Mouse (Mus musculus) adrenal gland, postnatal 36 days (tissue): ENCODE data around the gene Pml. TPM values are rescaled to one million over a fixed set of nuclear protein-coding genes. Genes with fewer than 3 reads are reported as not detected.
"Not testable (repeated sequence)": the region's sequence is repeated elsewhere in the genome, so short reads cannot be mapped to it uniquely, and the experiment has no call there.

ENCODE experiments used
- DNase-seq, 2 experiments: peaks; one replicate each; pipeline ENCODE4 v3.0.0; 2021; ENCODE audit warnings: mixed read lengths in 1 of 2
- total RNA-seq, 2 experiments: library from RNA; stranded (reverse); gene quantifications; 2 replicates each; pipeline ENCODE4 v1.2.3; 2021

Pml gene
- total RNA-seq, 2 experiments from 2014 or later, result 22.4 to 24.2 TPM

DNA sequence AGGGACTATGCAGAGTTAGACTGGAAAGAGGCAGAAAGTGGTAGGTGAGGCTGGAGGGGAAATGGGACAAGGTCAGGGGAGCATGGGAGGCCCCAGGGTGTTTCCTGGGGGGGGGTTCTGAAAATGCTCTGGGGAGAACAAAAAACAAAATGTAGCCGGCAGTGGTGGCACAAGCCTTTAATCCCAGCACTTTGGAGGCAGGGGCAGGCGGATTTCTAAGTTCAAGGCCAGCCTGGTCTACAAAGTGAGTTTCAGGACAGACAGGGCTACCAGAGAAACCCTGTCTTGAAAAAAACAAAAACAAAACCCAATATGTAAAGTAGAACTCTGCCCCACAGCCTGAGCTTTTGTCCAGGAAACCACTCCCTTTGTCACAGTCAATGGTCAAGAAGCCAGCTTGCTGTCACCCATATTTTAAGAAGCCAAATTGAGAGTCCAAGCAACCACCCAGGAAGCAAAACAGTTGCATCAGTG is 22.5 kb upstream of the Pml start:
- DNase-seq, result no peak

DNA sequence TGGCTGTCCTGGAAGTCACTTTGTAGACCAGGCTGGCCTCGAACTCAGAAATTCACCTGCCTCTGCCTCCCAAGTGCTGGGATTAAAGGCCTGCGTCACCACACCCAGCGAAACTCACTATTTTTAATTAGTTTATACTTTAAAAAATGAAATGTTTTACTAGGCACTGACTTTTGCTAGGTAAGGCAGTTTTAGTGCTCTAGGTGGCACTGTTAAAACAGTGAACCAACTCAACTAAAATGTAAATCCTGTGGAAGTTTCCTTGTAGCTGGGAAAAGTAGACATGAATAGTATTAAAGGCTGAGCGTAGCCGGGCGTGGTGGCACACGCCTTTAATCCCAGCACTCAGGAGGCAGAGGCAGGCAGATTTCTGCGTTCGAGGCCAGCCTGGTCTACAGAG is 22.0 kb upstream of the Pml start:
- not testable (repeated sequence) for DNase-seq

DNA sequence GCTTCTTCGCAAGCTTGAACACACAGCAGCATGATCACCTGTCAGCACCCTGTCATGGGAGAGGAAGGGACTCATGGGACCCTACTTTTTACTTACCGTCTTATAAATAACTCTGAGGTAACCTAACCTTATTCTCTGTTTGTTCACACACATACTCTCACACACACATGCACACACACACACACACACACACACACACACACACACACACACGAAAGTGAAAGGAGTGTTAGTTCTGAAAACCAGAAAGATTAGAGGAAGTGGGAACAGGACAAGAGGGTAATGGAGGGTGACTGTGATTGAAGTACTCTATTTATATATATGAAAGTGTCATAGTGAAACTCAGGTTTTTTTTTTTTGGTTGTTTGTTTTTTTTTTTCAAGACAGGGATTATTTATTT is 21.5 kb upstream of the Pml start:
- no peak for DNase-seq

DNA sequence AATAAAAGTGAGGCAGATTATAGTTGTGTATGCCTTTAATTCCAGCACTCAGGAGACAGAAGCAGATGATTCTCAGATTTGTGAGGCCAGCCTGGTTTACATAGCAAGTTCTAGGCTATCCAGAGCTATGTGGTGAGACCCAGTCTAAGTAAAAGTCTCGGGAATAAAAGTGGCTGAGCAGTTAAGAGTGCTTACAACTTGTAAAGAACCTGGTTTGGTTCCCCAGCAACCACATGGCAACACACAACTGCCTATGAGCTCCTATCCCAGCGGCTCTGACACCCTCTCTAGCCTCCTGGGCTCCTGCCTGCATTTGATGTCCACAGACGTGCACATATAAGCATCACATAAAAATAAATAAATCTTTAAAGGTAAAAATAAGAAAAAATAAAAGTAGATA is 20.5 kb upstream of the Pml start:
- DNase-seq, result no peak

DNA sequence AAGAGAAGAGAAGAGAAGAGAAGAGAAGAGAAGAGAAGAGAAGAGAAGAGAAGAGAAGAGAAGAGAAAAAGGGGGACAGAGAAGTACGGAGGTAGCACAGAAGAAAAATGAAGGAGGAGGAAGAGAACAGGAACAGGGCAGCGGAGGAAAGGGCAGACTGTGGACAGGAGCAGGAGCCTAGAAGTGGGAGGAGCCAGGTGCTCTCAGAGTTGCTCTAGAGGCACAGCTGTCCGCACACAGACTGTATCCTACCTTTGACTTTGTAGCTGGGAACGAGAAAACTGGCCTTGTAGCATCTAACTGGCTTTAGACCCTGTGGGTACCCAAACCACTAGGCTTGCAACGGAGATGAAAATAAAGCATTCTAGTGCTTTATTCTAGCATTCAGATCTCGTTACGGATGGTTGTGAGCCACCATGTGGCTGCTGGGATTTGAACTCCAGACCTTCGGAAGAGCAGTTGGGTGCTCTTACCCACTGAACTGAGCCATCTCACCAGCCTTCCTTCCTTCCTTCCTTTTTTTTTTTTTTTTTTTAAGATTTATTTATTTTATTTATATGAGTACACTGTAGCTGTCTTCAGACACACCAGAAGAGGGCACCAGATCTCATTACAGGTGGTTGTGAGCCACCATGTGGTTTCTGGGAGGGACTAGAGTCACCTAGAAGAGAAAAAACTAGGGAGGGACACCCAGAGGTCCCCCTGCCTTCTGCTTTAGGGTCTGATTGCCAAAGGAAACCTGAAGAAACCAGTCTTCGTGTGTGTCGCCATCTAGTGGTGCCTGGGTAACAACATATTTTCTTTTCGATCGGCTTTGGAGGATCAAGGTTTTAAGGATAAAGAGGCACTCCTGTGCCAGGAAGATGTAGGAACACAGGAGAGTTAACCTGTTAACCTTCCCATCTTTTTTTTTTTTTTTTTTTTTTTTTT is 19.1 kb upstream of the Pml start:
- peak; percentile 60 to 76 for DNase-seq

DNA sequence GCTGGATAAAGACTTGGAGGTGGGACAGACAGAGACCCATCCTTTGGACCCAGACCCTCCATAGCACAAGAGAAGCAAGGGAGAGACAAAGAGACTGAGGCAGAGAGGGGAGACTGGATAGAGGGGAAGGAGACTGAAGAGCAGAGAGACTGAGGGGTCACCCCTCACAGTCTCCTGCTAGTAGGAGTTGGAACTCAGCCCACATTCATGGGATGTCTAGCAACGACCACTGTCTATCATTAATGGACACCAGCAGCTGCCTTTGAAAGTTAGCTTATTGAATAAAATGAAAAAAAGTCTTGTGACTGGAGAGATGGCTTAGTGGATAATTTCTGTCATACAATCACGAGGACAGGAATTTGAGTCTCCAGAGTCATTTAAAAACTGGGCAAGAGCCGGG is 17.5 kb upstream of the Pml start:
- DNase-seq, result no peak

DNA sequence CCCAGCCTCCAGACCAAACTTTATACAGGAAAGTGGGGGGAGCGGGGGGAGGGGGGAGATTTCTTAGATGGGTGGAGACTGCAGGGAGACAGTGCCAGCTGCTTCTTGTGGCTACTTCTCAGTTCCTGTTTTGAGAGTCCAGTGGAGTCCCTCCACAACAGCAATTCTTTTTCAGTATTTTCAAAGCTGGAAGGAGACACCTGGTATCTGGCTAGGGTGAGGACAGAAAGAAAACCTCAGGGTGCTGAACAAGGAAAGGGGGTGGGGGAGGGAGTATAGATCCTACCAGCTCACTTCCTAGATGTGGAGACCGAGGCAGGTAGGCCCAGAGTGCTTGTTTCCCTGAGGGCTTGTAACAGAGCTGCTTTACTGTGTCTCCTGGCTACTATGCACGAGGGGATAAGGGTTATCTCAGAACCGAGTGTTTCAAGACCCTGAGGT is 17.0 kb upstream of the Pml start:
- DNase-seq, result peak in 1 of 2 experiments; percentile 22

DNA sequence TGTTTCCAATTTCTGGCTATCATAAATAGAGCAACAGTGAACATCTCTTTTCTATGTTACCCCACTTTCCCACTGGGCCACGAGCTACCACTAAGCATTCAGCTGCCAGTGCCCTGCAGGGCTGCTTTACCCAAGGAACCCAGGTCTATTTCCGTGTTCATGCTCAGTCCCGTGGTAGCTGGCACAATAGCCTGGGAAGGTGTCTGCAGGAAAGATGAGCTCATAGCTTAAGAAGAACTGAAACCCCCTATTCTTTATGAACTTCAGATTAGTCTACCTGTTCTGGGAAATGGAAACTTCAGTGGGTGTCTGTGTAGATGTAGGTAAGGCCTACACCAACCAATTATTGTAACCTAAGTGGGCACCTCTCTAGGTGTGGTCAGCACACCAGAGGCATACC is 15.8 kb upstream of the Pml start:
- DNase-seq, result no peak

DNA sequence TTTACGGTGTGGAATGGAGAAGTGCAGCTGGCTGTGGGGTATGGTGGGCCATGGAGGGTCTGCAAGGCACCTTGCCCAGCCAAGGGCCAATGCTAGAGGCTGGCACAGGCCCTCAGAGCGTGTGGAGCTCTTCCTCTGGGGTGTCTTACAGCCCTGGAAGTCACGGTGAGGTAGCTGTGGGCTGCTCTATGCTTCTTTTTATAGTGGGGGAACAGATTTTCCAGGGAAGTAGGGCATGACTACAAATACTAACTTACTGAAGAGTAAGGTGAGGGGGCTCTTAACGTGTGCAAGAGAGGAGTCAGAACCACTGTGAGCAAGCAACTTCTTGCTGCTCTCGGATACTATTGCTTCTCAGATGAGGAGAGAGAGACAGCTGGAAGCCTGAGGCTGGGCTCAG is 12.9 kb upstream of the Pml start:
- DNase-seq, result no peak

DNA sequence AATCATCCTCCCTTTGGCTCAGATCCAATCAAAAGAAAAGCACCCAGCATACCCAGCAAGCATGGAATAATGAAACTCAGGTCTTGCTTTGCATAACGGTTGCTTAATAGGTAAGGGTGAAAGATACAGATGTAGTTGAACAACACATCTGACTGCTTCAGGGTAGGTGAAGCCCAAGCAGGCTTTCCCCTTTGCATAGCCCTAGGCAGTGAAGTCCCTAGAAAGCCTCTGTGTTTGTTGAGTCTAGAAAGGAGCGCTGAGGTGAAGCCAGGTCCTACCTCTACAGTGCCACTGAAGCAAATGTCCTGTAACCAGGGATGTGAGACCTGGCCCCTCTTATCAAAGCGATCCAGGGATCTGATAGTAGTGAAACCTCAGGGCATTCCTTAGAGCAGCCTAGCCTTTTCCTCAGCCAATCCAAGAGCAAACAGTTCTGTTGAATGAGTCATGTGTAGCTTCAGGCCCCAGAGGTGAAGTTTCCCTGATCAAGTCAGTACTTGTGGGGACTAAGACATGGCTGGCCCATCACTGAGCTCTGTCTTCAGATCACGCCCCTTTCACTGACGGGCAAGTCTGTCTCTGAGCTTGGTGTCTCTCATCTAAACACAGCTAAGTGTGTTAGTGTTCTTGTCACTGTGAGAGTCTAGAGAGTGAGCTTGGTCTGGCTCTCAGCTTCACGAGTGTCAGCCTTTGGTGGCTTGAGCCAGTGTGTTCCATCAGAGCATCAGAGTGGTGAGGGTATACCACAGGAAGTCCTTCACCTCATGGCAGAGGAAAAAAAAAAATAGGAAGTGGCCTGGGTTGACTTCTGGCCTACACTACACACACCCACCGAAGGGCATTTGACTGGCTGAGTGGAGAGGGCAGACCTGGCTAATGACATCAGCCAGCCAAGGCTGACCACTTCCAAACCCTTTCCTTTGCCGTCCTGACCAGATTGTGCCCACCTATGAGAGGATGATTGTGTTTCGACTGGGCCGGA is 6.4 kb upstream of the Pml start:
- DNase-seq, result no peak

DNA sequence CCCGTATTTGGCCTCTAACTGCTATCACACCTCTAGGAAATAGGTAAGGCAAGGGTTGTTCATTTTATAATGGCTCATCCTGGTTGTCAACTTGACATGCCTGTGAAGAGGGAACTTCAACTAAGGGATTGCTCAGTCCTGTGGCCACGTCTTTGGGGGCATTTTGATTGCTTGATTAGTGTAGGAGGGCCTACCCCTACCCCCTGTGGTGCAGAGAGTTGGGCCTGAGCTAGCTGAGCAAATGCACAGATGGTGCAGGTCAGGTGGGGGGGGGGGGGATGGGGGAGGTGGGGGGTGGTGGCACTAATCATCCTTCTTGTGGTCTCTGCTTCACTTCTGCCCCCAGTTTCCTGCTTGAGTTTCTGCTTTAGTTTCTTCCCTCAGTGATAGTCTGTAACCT is 5.5 kb upstream of the Pml start:
- DNase-seq, result no peak

DNA sequence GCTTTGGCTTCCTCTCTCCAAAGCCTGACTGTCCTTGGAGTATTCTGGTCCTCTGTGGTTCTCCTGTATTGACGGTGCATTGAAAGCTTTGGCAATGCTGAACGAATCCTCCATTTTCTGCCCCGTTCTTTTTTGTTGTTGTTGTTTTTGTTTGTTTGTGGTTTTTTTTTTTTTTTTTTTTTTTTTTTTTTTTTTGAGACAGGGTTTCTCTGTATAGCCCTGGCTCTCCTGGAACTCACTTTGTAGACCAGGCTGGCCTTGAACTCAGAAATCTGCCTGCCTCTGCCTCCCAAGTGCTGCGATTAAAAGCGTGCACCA is 4.2 kb upstream of the Pml start:
- not testable (repeated sequence) for DNase-seq

DNA sequence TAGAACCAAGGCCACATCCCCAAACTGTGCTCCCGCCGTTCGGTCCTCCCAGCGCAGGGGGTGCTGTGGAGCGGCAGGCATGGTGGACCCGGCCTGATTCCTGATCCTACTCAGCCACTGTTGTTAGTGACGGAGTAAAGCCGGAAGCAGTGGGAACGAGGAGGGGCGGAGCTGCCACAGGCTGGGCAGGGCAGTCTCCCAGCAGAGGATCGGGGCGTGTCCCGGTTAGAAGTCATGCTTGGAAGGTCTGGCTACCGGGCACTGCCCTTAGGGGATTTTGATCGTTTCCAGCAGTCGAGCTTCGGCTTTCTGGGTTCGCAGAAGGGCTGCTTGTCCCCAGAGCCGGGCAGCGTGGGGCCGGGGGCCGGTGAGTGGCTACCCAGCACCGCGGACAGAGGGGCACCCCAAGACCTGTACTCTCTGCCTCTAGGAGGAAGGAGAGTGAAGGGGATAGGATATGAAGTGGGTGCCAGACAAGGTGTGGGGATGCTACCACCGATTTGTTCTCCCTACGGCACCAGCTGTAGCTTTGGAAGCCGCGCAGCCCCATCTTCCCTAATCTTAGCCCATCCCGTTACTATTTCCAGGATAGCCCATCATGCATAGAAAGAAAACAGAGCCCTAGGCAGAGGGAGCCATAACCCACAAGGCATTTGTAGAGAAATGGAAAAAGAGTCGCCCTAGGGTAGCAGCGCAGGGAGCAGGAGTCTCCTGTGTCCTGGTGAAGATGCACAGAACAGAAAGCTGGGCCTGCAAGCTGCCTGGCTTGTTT is 3.6 kb upstream of the Pml start, which contains the start of gene Stoml1:
TSS of gene Stoml1 (plus strand) at position 132 of the 772 bp plus-strand sequence.
- peak; percentile 97 for DNase-seq

DNA sequence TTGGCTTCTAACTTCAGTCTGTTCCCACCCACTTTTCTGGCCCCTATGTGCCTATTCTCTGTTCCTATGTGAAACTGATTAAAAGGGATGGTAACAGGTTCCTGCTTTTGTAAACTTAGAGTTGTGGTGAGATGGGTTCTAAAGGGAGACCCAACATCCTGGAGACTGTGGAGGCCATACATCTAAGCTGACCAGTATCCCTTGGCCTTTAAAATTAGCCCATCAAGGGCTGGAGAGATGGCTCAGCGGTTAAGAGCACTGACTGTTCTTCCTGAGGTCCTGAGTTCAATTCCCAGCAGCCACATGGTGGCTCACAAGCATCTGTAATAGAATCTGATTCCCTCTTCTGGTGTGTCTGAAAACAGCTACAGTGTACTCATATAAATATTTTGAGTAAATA is 1.1 kb upstream of the Pml start:
- not testable (repeated sequence) for DNase-seq

DNA sequence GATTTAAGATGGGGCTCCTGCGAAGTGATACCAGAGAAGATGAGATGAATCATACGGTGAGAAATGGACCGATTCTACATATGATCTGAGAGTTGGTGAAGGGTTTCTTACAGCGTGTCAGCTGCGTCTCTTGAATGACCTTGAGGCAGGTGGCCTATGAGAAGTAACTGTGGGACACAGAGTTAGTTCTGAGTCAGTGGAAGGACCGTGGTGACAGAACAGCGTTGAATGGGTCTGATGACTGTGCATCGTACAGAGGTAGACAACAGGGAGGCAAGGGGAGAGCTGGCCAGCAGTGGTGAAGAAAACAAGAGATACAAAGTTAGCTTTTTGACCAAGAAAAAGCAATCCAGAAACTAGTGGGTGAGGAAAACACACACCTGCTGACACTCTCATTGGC is 736 bp upstream of the Pml start:
- DNase-seq, result no peak

DNA sequence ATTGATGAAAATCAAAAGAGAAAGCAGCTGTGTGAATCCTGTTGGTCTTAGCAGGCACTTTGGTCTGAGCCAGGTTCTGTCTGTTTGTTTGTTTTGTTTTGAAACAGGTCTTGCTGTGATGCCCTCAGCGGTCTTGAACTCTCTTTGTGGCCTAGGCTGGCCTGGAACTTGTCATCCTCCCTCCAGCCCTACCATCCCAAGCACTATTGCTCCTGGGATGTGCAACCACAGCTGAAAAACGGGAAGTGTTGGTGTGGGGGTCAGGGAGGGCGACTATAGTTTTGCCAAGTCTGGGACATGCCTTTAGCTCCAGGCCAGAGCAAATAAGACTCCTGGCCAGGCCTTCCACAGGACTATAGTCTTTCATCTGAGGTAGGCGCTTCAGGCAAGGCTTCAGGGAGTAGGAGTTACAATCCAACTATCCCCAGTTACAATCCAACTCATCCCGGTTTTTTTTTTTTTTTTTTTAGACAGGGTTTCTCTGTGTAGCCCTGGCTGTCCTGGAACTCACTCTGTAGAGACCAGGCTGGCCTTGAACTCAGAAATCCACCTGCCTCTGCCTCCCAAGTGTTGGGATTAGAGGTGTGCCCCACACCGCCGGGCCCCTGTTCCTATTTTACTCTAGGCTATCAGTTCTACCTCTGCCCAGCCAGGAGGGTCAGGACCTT is 706 bp downstream of the Pml start:
- peak in 1 of 2 experiments; percentile 22 for DNase-seq

DNA sequence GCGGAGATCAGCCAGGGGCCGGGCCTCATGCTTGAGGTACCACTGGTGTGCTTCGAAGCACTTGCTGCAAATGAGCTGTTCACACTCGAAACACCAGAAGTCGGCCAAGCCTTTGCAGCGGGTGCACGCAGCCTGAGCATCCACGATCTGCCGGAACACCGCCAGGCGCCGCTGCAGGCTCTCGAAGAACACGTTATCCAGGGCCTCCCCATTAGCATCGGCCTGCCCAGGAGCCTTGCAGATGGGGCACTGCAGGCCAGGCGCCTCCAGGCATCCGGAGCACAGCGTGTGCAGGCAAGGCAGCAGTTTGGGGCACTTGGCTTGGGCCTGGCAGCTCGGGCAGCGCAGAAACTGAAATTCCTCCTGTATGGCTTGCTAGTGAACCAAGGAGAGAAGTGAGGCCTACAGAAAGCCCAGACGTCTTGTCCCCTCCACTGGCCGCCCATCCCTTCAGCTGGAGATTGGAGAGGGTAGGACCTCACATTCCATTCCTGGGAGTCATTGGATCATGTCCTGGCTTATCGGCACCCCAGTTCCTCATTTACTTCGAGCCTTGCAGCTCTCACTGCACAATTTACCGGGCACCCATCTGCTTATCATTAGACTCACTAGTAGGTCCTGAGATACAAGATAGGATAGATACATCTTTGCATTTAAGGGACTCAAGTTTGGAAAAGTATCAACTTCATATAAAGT is 2.4 kb downstream of the Pml start:
- DNase-seq, result peak; percentile 86 to 91

DNA sequence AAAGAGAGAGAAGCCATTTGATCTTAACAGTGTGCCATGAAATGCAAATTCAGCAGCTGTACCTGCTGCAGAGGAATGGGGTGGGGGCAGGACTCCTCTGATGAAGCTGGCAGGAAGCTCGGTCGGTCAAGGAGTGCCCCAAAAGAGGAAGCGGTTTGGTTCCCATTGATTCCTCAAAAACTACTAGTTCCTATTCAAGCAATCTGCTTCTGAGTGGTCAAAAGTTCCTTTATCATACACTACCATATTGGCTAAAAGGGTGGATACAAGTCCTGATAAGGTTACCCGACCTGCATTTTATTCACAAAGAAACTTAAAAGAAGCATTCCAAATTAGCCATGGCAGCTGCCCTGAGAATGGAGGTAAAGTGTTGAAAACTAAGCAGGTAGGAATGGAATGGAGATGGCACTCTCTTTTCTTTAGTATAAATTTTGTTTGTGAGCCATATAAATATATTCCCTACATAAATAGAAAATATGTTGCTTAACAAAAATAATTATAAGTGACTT is 3.4 kb downstream of the Pml start:
- no peak for DNase-seq

DNA sequence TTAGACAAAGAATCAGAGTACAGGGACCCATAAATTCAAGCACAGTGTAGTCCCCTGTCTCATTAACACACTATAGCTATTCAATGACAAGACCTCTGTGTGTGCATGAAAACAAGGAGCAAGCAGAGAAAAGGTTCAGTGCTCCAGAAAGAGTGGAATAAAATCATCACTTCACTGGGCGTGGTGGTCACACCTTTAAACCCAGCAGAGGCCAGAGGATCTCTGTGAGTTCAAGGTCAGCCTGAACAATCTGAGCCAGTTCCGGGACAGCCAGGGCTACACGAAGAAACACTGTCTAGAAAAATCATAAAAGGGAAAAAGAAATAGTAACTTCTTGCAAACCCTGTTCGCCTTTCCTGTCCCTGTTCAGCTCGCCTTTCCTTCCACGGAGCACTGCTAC is 5.9 kb downstream of the Pml start:
- DNase-seq, result no peak

DNA sequence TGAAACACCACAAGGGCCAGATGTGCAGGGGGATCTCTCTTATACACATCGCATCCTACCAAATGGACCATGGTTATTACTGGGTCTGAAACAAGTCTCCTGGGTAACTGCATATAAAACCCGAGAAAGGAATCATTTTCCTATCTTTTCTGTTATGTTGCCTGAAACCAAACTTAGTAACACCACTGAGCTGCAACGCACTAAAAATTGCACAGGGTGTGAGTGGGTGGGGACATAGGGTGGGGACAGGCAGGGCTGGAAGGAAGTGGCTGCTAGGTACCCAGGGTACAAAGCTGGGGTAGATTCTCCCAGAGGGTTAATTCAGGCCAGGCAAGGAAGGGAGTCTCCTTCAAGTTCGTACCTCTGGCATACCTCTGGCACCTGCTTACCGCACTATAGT is 6.9 kb downstream of the Pml start:
- DNase-seq, result no peak
